Mouse (Mus musculus): Measurements from ENCODE around the gene Trmt5. TPM values are rescaled to one million over a fixed set of nuclear protein-coding genes. Genes with fewer than 3 reads are reported as not detected.

Trmt5 gene
- 22.2 and 25.0 TPM in 2 replicates for polyA plus RNA-seq (2016; fragmentation: Nextera tagmentation; extraction: Ambion mirVana)

- DNase-seq (ENCODE audit: extremely low spot score, low spot score): peak; percentile 94
- H3K4me1 ChIP-seq: peaks cover 23% of the 10 kb centered on the region
- WGBS: under 1% methylated on average over 53 of the region's 53 CpGs
- H3K9me3 ChIP-seq: peaks cover 6% of the 10 kb centered on the region; the same call in 1 of the 2 replicates
- H3K36me3 ChIP-seq (replicated peaks): peaks cover 37% of the 10 kb centered on the region
- H3K4me3 ChIP-seq: peak within 1 kb of the TSS; percentile 80
- H3K27me3 ChIP-seq (ENCODE audit: poor library complexity, severe bottlenecking): no peaks in the 10 kb centered on the region
- H3K27ac ChIP-seq: peak within 1 kb of the TSS; percentile 92
Measured at GRCm38 (mm10) chr12:73286287-73287092, at the start of gene Trmt5, which contains the start of gene Slc38a6. Trmt5 (minus strand) TSS chr12:73286710. Slc38a6 (plus strand) TSS chr12:73286779.

- 72% methylated on average over 8 of the region's 8 CpGs for WGBS
- Histone ChIP-seq H3K27me3 (ENCODE audit: poor library complexity, severe bottlenecking) (peaks cover 10% of the 10 kb centered on the region), H3K9me3 (no peaks in the 10 kb centered on the region), H3K36me3 (replicated peaks) (no peaks in the 10 kb centered on the region), H3K4me3 (no peak overlapping the region), H3K4me1 (peaks cover 27% of the 10 kb centered on the region), H3K27ac (no peak overlapping the region)
- DNase-seq (ENCODE audit: extremely low spot score, low spot score): no peak
Measured at GRCm38 (mm10) chr12:73334051-73334551, 47.6 kb upstream of the Trmt5 start.

GRCm38 (mm10) chr12:73332701-73333100 is 46.2 kb upstream of the Trmt5 start:
- H3K4me3 ChIP-seq: no peak overlapping the region
- no peaks in the 10 kb centered on the region for H3K27me3 ChIP-seq (ENCODE audit: poor library complexity, severe bottlenecking)
- DNase-seq (ENCODE audit: extremely low spot score, low spot score): no peak
- H3K27ac ChIP-seq: no peak overlapping the region
- WGBS: 71% methylated on average over 4 of the region's 4 CpGs
- H3K4me1 ChIP-seq: peaks cover 26% of the 10 kb centered on the region
- no peaks in the 10 kb centered on the region for H3K9me3 ChIP-seq
- no peaks in the 10 kb centered on the region for H3K36me3 ChIP-seq (replicated peaks)

- Histone ChIP-seq H3K4me3 (no peak overlapping the region), H3K9me3 (no peaks in the 10 kb centered on the region), H3K4me1 (peaks cover 31% of the 10 kb centered on the region), H3K27me3 (ENCODE audit: poor library complexity, severe bottlenecking) (no peaks in the 10 kb centered on the region), H3K36me3 (replicated peaks) (no peaks in the 10 kb centered on the region), H3K27ac (no peak overlapping the region)
- no peak for DNase-seq (ENCODE audit: extremely low spot score, low spot score)
- WGBS: 85% methylated on average over 7 of the region's 7 CpGs
Measured at GRCm38 (mm10) chr12:73330236-73330635, 43.7 kb upstream of the Trmt5 start.

GRCm38 (mm10) chr12:73328448-73329167 is 42.1 kb upstream of the Trmt5 start:
- H3K4me3 ChIP-seq: no peak overlapping the region
- no peak overlapping the region for H3K27ac ChIP-seq
- H3K4me1 ChIP-seq: peaks cover 23% of the 10 kb centered on the region
- H3K36me3 ChIP-seq (replicated peaks): no peaks in the 10 kb centered on the region
- H3K9me3 ChIP-seq: no peaks in the 10 kb centered on the region
- WGBS: 80% methylated on average over 4 of the region's 4 CpGs
- no peak for DNase-seq (ENCODE audit: extremely low spot score, low spot score)
- no peaks in the 10 kb centered on the region for H3K27me3 ChIP-seq (ENCODE audit: poor library complexity, severe bottlenecking)

GRCm38 (mm10) chr12:73327381-73327780 is 40.9 kb upstream of the Trmt5 start:
- no peak overlapping the region for H3K4me3 ChIP-seq
- no peaks in the 10 kb centered on the region for H3K27me3 ChIP-seq (ENCODE audit: poor library complexity, severe bottlenecking)
- no peak overlapping the region for H3K27ac ChIP-seq
- WGBS: 72% methylated on average over 3 of the region's 3 CpGs
- no peaks in the 10 kb centered on the region for H3K9me3 ChIP-seq
- DNase-seq (ENCODE audit: extremely low spot score, low spot score): no peak
- no peaks in the 10 kb centered on the region for H3K36me3 ChIP-seq (replicated peaks)
- peaks cover 22% of the 10 kb centered on the region for H3K4me1 ChIP-seq

- Histone ChIP-seq H3K27ac (no peak overlapping the region), H3K27me3 (ENCODE audit: poor library complexity, severe bottlenecking) (no peaks in the 10 kb centered on the region), H3K4me3 (no peak overlapping the region), H3K9me3 (no peaks in the 10 kb centered on the region), H3K36me3 (replicated peaks) (no peaks in the 10 kb centered on the region), H3K4me1 (peaks cover 23% of the 10 kb centered on the region)
- DNase-seq (ENCODE audit: extremely low spot score, low spot score): no peak
- WGBS: 65% methylated on average over 4 of the region's 4 CpGs
Measured at GRCm38 (mm10) chr12:73325617-73326016, 39.1 kb upstream of the Trmt5 start.

- Histone ChIP-seq H3K4me1 (peaks cover 23% of the 10 kb centered on the region), H3K36me3 (replicated peaks) (no peaks in the 10 kb centered on the region), H3K27ac (no peak overlapping the region), H3K27me3 (ENCODE audit: poor library complexity, severe bottlenecking) (no peaks in the 10 kb centered on the region), H3K9me3 (no peaks in the 10 kb centered on the region), H3K4me3 (no peak overlapping the region)
- DNase-seq (ENCODE audit: extremely low spot score, low spot score): no peak
- 75% methylated on average over 2 of the region's 2 CpGs for WGBS
Measured at GRCm38 (mm10) chr12:73325181-73325580, 38.7 kb upstream of the Trmt5 start.

GRCm38 (mm10) chr12:73324742-73325141 is 38.2 kb upstream of the Trmt5 start:
- Histone ChIP-seq H3K27me3 (ENCODE audit: poor library complexity, severe bottlenecking) (no peaks in the 10 kb centered on the region), H3K36me3 (replicated peaks) (no peaks in the 10 kb centered on the region), H3K4me3 (no peak overlapping the region), H3K4me1 (peaks cover 23% of the 10 kb centered on the region), H3K27ac (no peak overlapping the region), H3K9me3 (no peaks in the 10 kb centered on the region)
- 89% methylated on average over 1 of the region's 1 CpGs for WGBS
- DNase-seq (ENCODE audit: extremely low spot score, low spot score): no peak

- WGBS: 95% methylated on average over 8 of the region's 8 CpGs
- Histone ChIP-seq H3K4me3 (no peak overlapping the region), H3K27ac (no peak overlapping the region)
Measured at GRCm38 (mm10) chr12:73324180-73324586, 37.7 kb upstream of the Trmt5 start.

GRCm38 (mm10) chr12:73317706-73318686 is 31.5 kb upstream of the Trmt5 start:
- Histone ChIP-seq H3K4me1 (peaks cover 9% of the 10 kb centered on the region), H3K36me3 (replicated peaks) (peaks cover 9% of the 10 kb centered on the region), H3K4me3 (no peak overlapping the region), H3K9me3 (no peaks in the 10 kb centered on the region), H3K27me3 (ENCODE audit: poor library complexity, severe bottlenecking) (no peaks in the 10 kb centered on the region), H3K27ac (no peak overlapping the region)
- no peak for DNase-seq (ENCODE audit: extremely low spot score, low spot score)
- 91% methylated on average over 7 of the region's 7 CpGs for WGBS

More at GRCm38 (mm10) chr12:73324180-73324586, 37.7 kb upstream of the Trmt5 start:
- Histone ChIP-seq H3K9me3 (no peaks in the 10 kb centered on the region), H3K27me3 (ENCODE audit: poor library complexity, severe bottlenecking) (no peaks in the 10 kb centered on the region), H3K4me1 (peaks cover 23% of the 10 kb centered on the region), H3K36me3 (replicated peaks) (no peaks in the 10 kb centered on the region)
- DNase-seq (ENCODE audit: extremely low spot score, low spot score): no peak

GRCm38 (mm10) chr12:73308711-73309110 is 22.2 kb upstream of the Trmt5 start:
- Histone ChIP-seq H3K27me3 (ENCODE audit: poor library complexity, severe bottlenecking) (no peaks in the 10 kb centered on the region), H3K9me3 (no peaks in the 10 kb centered on the region), H3K4me3 (no peak overlapping the region), H3K27ac (no peak overlapping the region), H3K36me3 (replicated peaks) (peaks cover 12% of the 10 kb centered on the region; the same call in 1 of the 2 replicates), H3K4me1 (no peaks in the 10 kb centered on the region)
- 87% methylated on average over 2 of the region's 2 CpGs for WGBS
- DNase-seq (ENCODE audit: extremely low spot score, low spot score): no peak

Data from forebrain, embryonic 10.5 days (tissue).